Mouse (Mus musculus): ENCODE measurements around the gene Ctf2. TPM values are rescaled to one million over a fixed set of nuclear protein-coding genes. Genes with fewer than 3 reads are reported as not detected.

Ctf2 gene
- polyA plus RNA-seq, 1 experiment from 2014 or later: not detected

DNA sequence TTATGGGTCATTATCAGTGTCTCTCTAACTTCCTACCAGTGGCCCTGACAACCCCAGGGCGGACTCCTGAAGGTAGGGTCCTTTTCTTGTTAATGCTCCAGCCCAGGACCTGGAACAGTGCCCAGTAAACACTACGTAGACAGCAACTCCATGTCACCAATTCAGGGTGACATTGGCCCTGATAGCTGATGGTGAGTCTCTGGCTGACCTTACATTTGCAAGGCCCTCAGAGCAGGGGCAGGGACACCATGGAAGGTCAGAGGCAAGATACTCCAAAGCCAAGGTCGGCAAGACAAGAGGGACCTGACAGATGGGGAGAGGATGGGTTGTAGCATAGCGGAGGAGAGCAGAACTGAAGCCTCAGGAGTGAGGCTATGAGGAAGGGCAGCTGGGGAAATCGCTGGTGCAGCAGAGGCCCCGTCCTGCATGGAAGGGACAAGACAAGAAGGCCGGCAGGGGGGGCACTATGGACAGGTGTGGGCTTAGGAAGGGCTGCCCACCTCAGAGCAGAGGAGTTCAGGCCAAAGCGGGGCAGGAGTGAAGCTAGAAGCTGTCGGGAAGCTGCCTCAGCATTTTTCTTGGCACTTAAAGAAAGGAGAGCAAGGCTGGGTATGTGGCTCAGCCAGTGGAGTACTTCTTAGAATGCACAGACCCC, 42.2 kb downstream of the Ctf2 start:
- Histone ChIP-seq H3K9me3 (no peaks in the 10 kb centered on the region), H3K4me1 (replicated peaks) (peaks cover 16% of the 10 kb centered on the region), H3K4me3 (no peak overlapping the region), H3K4me2 (no peak overlapping the region), H3K9ac (0 out of 2 replicates have a peak overlapping the region, but pooled peaks have one; percentile 13), H3K27ac (no peak overlapping the region), H3K27me3 (no peaks in the 10 kb centered on the region), H3K36me3 (peaks cover 4% of the 10 kb centered on the region; the same call in 1 of the 2 replicates)
- WGBS: 69% methylated on average over 9 of the region's 9 CpGs
- ATAC-seq (ENCODE audit: low FRiP score): no peak

DNA sequence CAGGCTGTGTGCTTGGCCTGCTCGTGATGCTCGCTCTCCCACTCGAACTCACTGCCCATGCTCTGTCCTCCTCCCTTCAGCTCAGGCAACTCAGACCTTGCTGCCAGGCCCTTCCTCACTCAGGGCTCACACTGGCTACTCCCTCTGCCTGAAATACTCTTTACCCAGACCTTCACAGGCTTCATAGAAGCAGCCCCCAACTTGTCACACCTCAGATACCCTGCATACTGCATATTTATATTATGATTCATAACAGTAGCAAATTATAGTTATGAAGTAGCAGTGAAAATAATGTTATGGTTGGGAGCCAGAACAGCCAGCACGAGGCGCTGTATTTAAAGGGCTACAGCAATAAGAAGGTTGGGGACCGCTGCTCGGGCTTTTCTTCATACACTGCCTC, 43.0 kb downstream of the Ctf2 start:
- no peaks in the 10 kb centered on the region for H3K9me3 ChIP-seq
- no peaks in the 10 kb centered on the region for H3K27me3 ChIP-seq
- H3K36me3 ChIP-seq: 0 out of 2 replicates have a peak, but pooled peaks cover 3% of the 10 kb centered on the region

DNA sequence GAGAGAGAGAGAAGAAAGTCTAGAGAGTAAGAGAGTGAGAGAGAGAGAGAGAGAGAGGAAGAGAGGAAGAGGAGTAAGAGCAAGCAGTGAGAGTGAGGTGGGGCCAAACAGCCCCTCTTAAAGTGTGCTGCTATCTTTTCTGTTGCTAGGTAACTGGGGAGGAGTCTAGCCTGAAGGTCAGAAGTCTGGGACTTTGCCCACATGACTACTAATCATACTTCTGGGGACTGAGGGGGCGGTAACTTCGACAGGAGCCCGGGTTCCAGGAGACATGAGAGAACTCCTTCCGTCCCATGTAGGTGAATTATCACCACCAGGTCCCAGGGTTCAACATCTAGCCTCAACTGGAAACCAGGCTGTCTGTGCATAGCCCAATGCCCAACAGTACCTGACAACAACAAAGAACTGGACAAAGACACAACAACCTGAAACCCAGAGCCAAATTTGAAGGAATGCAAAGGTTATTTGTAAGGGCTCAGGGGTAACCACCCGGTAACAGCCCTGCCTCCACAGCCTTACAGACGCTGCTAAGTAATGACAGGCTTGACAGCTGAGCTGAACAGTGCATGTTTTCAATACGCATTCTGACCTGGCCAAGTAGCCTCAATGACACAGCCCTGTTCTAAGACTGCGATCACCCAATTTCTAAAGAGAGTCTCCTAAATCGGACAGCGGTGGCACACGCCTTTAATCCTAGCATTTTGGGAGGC, 45.1 kb downstream of the Ctf2 start:
- H3K9me3 ChIP-seq: no peaks in the 10 kb centered on the region
- H3K36me3 ChIP-seq: no peaks in the 10 kb centered on the region
- H3K4me2 ChIP-seq: no peak overlapping the region
- no peak overlapping the region for H3K9ac ChIP-seq
- H3K4me1 ChIP-seq (replicated peaks): peaks cover 16% of the 10 kb centered on the region
- no peaks in the 10 kb centered on the region for H3K27me3 ChIP-seq
- ATAC-seq (ENCODE audit: low FRiP score): no peak
- H3K27ac ChIP-seq: no peak overlapping the region
- no peak overlapping the region for H3K4me3 ChIP-seq
- WGBS: 85% methylated on average over 11 of the region's 11 CpGs

More for the DNA sequence above, 43.0 kb downstream of the Ctf2 start:
- Histone ChIP-seq H3K9ac (no peak overlapping the region), H3K4me2 (no peak overlapping the region), H3K4me3 (no peak overlapping the region), H3K27ac (no peak overlapping the region), H3K4me1 (replicated peaks) (peaks cover 16% of the 10 kb centered on the region)
- ATAC-seq (ENCODE audit: low FRiP score): no peak
- WGBS: 91% methylated on average over 7 of the region's 7 CpGs

DNA sequence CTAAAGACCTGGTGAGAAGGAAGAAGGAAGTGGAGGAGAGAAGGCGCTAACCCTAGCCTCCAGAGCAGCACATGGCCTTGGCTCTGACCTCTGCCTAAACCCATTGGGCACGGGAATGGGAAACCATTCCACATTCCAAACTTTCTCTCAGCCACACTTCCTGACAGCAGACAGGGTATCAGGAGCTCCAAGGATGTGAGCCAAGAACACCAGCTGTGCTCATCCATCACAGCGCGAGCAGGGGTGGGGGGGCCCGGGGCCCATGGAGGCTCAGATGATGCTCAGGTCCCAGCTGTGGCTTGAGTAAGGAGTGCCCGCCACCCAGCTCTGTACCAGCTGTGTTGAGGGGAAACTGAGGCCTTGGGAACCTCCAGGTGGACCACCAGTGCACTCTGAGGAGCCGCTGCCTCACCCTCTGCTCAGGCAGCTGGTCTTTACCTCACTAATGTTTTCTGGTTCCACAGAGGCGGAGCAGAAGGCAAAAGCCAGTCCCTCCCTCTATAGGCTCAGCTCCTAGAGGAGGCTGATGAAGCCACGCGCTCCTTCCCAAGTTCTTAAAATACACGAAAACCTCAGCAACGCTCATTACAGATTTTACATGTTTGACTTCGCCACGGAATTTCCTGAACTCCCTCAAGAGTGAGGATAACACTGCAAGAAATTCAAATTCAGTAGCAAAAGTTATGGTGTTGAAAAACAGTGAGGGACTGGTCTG, 46.5 kb downstream of the Ctf2 start:
- WGBS: 74% methylated on average over 14 of the region's 14 CpGs
- Histone ChIP-seq H3K27ac (no peak overlapping the region), H3K4me1 (replicated peaks) (peaks cover 6% of the 10 kb centered on the region), H3K9ac (no peak overlapping the region), H3K36me3 (no peaks in the 10 kb centered on the region), H3K27me3 (no peaks in the 10 kb centered on the region), H3K4me2 (no peak overlapping the region), H3K9me3 (no peaks in the 10 kb centered on the region), H3K4me3 (no peak overlapping the region)
- ATAC-seq (ENCODE audit: low FRiP score): no peak

GRCm38 (mm10) chr7:127681888-127682553, 49.9 kb downstream of the Ctf2 start:
- no peak overlapping the region for H3K4me2 ChIP-seq
- peaks cover 6% of the 10 kb centered on the region for H3K36me3 ChIP-seq
- H3K27me3 ChIP-seq: no peaks in the 10 kb centered on the region
- no peak overlapping the region for H3K4me3 ChIP-seq
- ATAC-seq (ENCODE audit: low FRiP score): no peak
- no peak overlapping the region for H3K9ac ChIP-seq
- peaks cover 6% of the 10 kb centered on the region for H3K4me1 ChIP-seq (replicated peaks)
- 88% methylated on average over 8 of the region's 8 CpGs for WGBS
- H3K27ac ChIP-seq: no peak overlapping the region
- no peaks in the 10 kb centered on the region for H3K9me3 ChIP-seq

GRCm38 (mm10) chr7:127680541-127680940, 51.4 kb downstream of the Ctf2 start:
- Histone ChIP-seq H3K4me1 (replicated peaks) (peaks cover 5% of the 10 kb centered on the region), H3K9me3 (no peaks in the 10 kb centered on the region), H3K27ac (no peak overlapping the region), H3K4me2 (no peak overlapping the region), H3K27me3 (no peaks in the 10 kb centered on the region), H3K36me3 (peaks cover 11% of the 10 kb centered on the region), H3K4me3 (no peak overlapping the region), H3K9ac (no peak overlapping the region)
- WGBS: 90% methylated on average over 13 of the region's 13 CpGs
- no peak for ATAC-seq (ENCODE audit: low FRiP score)

DNA sequence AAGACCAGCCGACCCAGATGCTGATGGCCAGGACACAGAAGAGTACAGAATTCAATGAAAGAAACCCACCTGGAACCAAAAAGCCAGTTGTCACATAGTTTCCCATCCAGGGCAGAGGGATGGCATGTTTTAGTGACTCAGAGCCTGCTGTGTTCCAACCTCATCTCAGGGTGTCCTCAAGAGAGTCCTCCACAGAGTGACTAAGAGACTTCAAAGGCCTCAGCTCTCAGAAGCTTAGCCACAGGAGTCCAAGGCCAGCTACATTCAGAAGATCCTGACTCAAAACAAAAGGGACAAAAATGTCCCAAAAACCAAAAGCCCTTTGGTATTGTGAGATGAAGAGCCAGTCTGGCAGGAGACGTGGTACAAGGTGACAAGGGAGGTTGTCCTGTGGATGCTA, 53.2 kb downstream of the Ctf2 start:
- H3K4me1 ChIP-seq (replicated peaks): peaks cover 5% of the 10 kb centered on the region
- ATAC-seq (ENCODE audit: low FRiP score): no peak
- H3K4me2 ChIP-seq: no peak overlapping the region
- no peak overlapping the region for H3K27ac ChIP-seq
- H3K4me3 ChIP-seq: no peak overlapping the region
- no peaks in the 10 kb centered on the region for H3K27me3 ChIP-seq
- no peaks in the 10 kb centered on the region for H3K9me3 ChIP-seq
- H3K9ac ChIP-seq: no peak overlapping the region
- 68% methylated on average over 2 of the region's 2 CpGs for WGBS
- peaks cover 11% of the 10 kb centered on the region for H3K36me3 ChIP-seq

DNA sequence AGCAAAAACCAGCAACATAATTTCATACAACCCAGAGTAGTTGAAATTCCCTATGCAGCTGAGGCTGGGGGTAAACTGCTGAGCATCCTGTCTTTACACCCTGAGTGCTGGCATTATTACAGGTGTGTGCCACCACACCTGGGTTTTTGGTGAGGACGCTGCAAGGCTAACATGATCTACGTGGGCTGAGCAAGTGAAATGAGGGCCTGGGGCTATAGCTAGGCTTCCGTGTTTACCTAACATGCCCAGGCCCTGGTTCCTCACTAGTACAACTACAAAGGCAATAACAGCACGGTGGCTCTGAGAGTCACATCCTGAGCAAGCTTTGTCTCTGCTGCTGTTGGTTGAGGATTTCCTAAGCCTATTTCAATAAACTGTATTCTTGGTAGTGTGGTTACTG, 54.4 kb downstream of the Ctf2 start:
- no peak overlapping the region for H3K27ac ChIP-seq
- no peak overlapping the region for H3K4me2 ChIP-seq
- no peaks in the 10 kb centered on the region for H3K27me3 ChIP-seq
- WGBS: 94% methylated on average over 4 of the region's 4 CpGs
- H3K9me3 ChIP-seq: no peaks in the 10 kb centered on the region
- no peak for ATAC-seq (ENCODE audit: low FRiP score)
- H3K9ac ChIP-seq: no peak overlapping the region
- H3K36me3 ChIP-seq: peaks cover 11% of the 10 kb centered on the region
- H3K4me3 ChIP-seq: no peak overlapping the region
- H3K4me1 ChIP-seq (replicated peaks): peaks cover 5% of the 10 kb centered on the region

DNA sequence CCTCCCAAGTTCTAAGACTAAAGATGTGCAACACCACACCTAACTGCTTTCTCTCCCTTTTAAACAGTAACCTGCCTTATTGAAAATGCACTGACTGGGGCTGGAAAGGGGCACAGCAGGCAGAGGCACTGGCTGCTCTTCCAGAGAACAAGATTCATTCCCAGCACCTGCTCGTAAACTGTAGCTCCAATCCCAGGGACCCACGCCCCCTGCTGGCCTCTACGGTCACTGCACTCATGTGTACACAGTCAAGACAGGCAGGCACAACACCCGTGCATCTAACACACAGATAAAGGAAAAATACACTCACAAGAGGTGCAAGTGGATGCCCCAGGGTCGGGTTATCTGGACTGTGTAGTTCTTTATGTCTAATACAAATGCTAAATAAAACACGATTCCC, 54.9 kb downstream of the Ctf2 start:
- ATAC-seq (ENCODE audit: low FRiP score): no peak
- Histone ChIP-seq H3K9me3 (no peaks in the 10 kb centered on the region), H3K27me3 (no peaks in the 10 kb centered on the region), H3K9ac (no peak overlapping the region), H3K4me1 (replicated peaks) (peaks cover 5% of the 10 kb centered on the region), H3K36me3 (peaks cover 11% of the 10 kb centered on the region), H3K4me3 (no peak overlapping the region), H3K27ac (no peak overlapping the region), H3K4me2 (no peak overlapping the region)
- 69% methylated on average over 6 of the region's 6 CpGs for WGBS

- peaks cover 5% of the 10 kb centered on the region for H3K4me1 ChIP-seq (replicated peaks)
- H3K36me3 ChIP-seq: peaks cover 11% of the 10 kb centered on the region
- H3K4me3 ChIP-seq: no peak overlapping the region
- H3K4me2 ChIP-seq: no peak overlapping the region
- no peaks in the 10 kb centered on the region for H3K9me3 ChIP-seq
- 79% methylated on average over 9 of the region's 9 CpGs for WGBS
- H3K27me3 ChIP-seq: no peaks in the 10 kb centered on the region
- peak overlapping the region; percentile 16 for H3K9ac ChIP-seq
- ATAC-seq (ENCODE audit: low FRiP score): no peak
- peak overlapping the region; percentile 53 for H3K27ac ChIP-seq
Measured at GRCm38 (mm10) chr7:127675391-127675811, 56.6 kb downstream of the Ctf2 start.

- ATAC-seq (ENCODE audit: low FRiP score): peak; percentile 75
Measured at GRCm38 (mm10) chr7:127674977-127675376, 57.0 kb downstream of the Ctf2 start.

DNA sequence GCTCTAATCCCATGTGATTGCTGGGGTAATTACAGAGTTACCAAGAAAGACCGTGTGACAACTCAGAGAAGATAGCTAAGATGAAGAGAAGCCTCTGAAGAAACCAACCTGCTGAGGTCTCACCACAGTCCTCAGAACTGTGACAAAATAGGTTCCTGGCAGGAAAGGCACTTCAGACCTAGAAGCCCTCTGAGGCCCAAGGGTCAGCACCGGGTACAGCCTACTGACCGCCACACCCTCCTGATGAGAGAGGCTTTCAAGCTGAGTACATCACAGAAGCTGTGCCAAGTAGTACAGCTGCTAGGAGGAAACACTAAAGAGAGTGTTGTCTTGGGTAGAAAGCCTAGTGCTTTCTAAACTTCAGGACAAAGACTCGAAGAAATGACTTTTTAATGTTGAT, 59.2 kb downstream of the Ctf2 start:
- no peak overlapping the region for H3K27ac ChIP-seq
- H3K9ac ChIP-seq: no peak overlapping the region
- H3K4me1 ChIP-seq (replicated peaks): peaks cover 5% of the 10 kb centered on the region
- H3K4me3 ChIP-seq: no peak overlapping the region
- H3K4me2 ChIP-seq: no peak overlapping the region
- 81% methylated on average over 4 of the region's 4 CpGs for WGBS
- H3K27me3 ChIP-seq: no peaks in the 10 kb centered on the region
- peaks cover 11% of the 10 kb centered on the region for H3K36me3 ChIP-seq
- ATAC-seq (ENCODE audit: low FRiP score): no peak
- no peaks in the 10 kb centered on the region for H3K9me3 ChIP-seq

More at GRCm38 (mm10) chr7:127674977-127675376, 57.0 kb downstream of the Ctf2 start:
- Histone ChIP-seq H3K9me3 (no peaks in the 10 kb centered on the region), H3K4me3 (no peak overlapping the region), H3K27ac (peak overlapping the region; percentile 53), H3K27me3 (no peaks in the 10 kb centered on the region), H3K9ac (peak overlapping the region; percentile 16; the same call in 1 of the 2 replicates), H3K36me3 (peaks cover 11% of the 10 kb centered on the region), H3K4me2 (no peak overlapping the region), H3K4me1 (replicated peaks) (peaks cover 5% of the 10 kb centered on the region)
- WGBS: 3% methylated on average over 5 of the region's 5 CpGs
